Mouse (Mus musculus): ENCODE measurements around the gene Zfp654. TPM values are rescaled to one million over a fixed set of nuclear protein-coding genes. Genes with fewer than 3 reads are reported as not detected.
A peak's percentile ranks its signal among the peaks of the same experiment; 100 is the strongest.

The Zfp654 gene
- polyA plus RNA-seq, 1 experiment: 1.3 TPM

DNA sequence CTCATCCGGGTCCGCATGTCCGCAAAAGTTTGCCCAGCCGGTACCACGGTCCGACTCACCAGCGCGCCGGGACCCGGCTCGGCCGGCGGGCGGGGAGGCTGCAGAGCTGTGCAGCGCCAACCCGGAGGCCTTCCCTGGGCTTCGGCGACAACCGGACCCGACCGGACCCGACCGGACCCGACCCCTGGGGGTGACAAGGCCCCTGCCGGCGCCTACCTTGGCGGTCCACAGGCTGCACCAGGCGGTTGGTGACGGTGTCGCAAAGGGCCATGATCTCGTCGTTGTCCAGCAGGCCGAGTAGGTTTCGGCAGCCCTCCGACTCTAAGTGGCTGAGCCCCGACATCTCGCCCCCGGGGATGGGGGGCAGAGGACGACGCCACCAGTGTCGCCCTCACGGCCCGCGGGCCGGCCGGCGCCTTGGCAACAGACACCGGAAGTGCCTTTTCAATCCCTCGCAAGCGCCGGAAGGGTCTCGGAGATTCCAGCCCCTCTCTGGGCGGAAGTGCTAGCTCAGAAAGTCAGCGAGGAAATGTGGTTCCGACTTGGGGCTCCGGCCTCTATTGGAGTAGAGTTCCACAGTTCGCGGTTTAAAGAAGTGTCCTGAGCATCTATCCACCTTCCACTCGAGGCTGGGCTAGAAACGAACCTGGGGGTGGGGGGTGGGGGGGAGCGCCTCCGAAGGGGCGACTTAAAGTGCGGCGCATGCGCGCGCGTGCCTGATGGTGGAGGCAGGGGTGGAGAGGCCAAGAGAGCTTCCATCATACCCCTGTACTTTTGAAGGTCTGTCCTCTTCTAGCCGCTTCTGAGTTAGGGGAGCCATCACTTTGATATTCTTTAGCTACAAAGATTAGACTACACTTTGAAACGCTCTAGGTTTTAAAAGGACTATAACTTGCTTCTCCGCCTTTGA lies 80.7 kb downstream of the Zfp654 start, which contains the start of gene 4930453N24Rik:
4930453N24Rik (minus strand) TSS at position 641 of the 910 bp plus-strand sequence.
- TF ChIP-seq CTCF (conservative IDR thresholded peaks at IDR 0.05; ENCODE audit: insufficient read depth, insufficient read length, low read depth, low read length) (no peak), POLR2A (IDR thresholded peaks at IDR 0.05; ENCODE audit: low read depth, low read length) (peak; percentile 26)
- peak; percentile 92 for DNase-seq
- H3K36me3 ChIP-seq (ENCODE audit: control insufficient read depth, insufficient read depth, low read length): peaks cover 2% of the 10 kb centered on the region
- H3K4me1 ChIP-seq (ENCODE audit: control insufficient read depth, insufficient read depth, low read length): no peaks in the 10 kb centered on the region
- WGBS: 3% methylated on average over 72 of the region's 72 CpGs
- H3K27ac ChIP-seq (ENCODE audit: insufficient read depth, low read depth, low read length): peak within 1 kb of the TSS; percentile 81
- H3K4me3 ChIP-seq (ENCODE audit: insufficient read depth, low read depth, low read length): peak within 1 kb of the TSS; percentile 87
- no peaks in the 10 kb centered on the region for H3K27me3 ChIP-seq (replicated peaks; ENCODE audit: control insufficient read depth, insufficient read depth, low read length)

DNA sequence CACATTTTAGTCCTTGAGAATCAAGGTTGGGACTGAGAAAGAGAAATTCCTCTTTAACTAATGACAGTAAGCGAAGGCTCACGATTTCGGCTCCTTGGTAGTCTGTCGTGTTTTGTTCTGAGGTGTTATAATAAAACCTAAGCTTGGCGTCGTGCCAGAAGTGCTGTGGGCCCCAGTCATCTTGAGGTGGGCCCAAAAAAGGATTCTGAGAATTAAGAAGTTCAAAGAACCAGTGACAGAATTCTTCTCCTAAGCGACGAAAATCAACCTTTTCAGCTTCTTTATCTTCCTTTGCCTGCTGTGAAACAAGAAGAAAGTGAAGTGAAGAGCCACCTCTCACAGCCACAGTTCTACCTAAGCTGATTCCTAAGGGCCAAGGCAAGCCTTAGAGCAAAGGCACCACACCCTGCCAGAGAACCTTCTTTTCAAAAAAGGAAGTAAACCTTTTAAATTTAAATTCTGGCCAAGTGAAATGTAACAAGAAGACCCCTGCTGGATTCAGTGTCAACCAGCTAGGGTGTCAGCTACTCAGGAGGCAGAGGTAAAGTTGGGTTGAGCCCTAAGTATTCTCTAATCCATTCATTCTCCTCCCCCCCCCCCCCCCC lies 84.7 kb downstream of the Zfp654 start:
- TF ChIP-seq POLR2A (IDR thresholded peaks at IDR 0.05; ENCODE audit: low read depth, low read length) (no peak), CTCF (conservative IDR thresholded peaks at IDR 0.05; ENCODE audit: insufficient read depth, insufficient read length, low read depth, low read length) (no peak)
- no peak for DNase-seq
- WGBS: 90% methylated on average over 8 of the region's 8 CpGs
- H3K27me3 ChIP-seq (replicated peaks; ENCODE audit: control insufficient read depth, insufficient read depth, low read length): no peaks in the 10 kb centered on the region
- H3K36me3 ChIP-seq (ENCODE audit: control insufficient read depth, insufficient read depth, low read length): peaks cover 4% of the 10 kb centered on the region
- H3K27ac ChIP-seq (ENCODE audit: insufficient read depth, low read depth, low read length): no peak overlapping the region
- no peak overlapping the region for H3K4me3 ChIP-seq (ENCODE audit: insufficient read depth, low read depth, low read length)
- no peaks in the 10 kb centered on the region for H3K4me1 ChIP-seq (ENCODE audit: control insufficient read depth, insufficient read depth, low read length)

DNA sequence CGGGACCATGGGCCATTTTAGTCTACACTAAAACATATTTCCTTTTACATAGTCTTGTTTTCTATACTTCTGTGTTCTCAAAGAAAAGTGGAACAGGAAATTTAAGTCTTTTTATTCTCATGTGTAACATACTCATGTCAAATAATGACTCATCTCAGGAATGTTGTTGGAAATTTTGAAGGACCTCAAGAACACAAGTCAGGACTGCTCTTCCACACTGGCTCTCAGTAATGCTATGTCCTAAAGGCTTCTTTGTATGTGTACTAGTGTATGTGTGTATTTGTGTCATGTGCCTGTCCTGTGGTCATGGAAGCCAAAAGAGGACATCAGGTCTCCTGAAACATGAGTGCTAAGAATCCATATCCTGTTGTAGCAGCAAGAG lies 92.2 kb downstream of the Zfp654 start:
- no peak overlapping the region for H3K4me3 ChIP-seq (ENCODE audit: insufficient read depth, low read depth, low read length)
- WGBS: 79% methylated on average over 1 of the region's 1 CpGs

GRCm38 (mm10) chr16:64758561-64759244 lies 92.7 kb downstream of the Zfp654 start:
- TF ChIP-seq POLR2A (IDR thresholded peaks at IDR 0.05; ENCODE audit: low read depth, low read length): no peak
- no peak for TF ChIP-seq CTCF (conservative IDR thresholded peaks at IDR 0.05; ENCODE audit: insufficient read depth, insufficient read length, low read depth, low read length)
- H3K27ac ChIP-seq (ENCODE audit: insufficient read depth, low read depth, low read length): no peak overlapping the region
- no peak overlapping the region for H3K4me3 ChIP-seq (ENCODE audit: insufficient read depth, low read depth, low read length)
- WGBS: 46% methylated on average over 6 of the region's 6 CpGs
- DNase-seq: no peak
- H3K36me3 ChIP-seq (ENCODE audit: control insufficient read depth, insufficient read depth, low read length): peaks cover 2% of the 10 kb centered on the region
- H3K27me3 ChIP-seq (replicated peaks; ENCODE audit: control insufficient read depth, insufficient read depth, low read length): no peaks in the 10 kb centered on the region
- no peaks in the 10 kb centered on the region for H3K4me1 ChIP-seq (ENCODE audit: control insufficient read depth, insufficient read depth, low read length)

More for the DNA sequence above, 92.2 kb downstream of the Zfp654 start:
- TF ChIP-seq CTCF (conservative IDR thresholded peaks at IDR 0.05; ENCODE audit: insufficient read depth, insufficient read length, low read depth, low read length): no peak
- H3K36me3 ChIP-seq (ENCODE audit: control insufficient read depth, insufficient read depth, low read length): peaks cover 2% of the 10 kb centered on the region
- no peaks in the 10 kb centered on the region for H3K27me3 ChIP-seq (replicated peaks; ENCODE audit: control insufficient read depth, insufficient read depth, low read length)
- H3K4me1 ChIP-seq (ENCODE audit: control insufficient read depth, insufficient read depth, low read length): no peaks in the 10 kb centered on the region
- DNase-seq: no peak
- H3K27ac ChIP-seq (ENCODE audit: insufficient read depth, low read depth, low read length): no peak overlapping the region

- DNase-seq: no peak
- Histone ChIP-seq H3K36me3 (ENCODE audit: control insufficient read depth, insufficient read depth, low read length) (no peaks in the 10 kb centered on the region; the same call in 1 of the 2 replicates), H3K27me3 (replicated peaks; ENCODE audit: control insufficient read depth, insufficient read depth, low read length) (no peaks in the 10 kb centered on the region), H3K27ac (ENCODE audit: insufficient read depth, low read depth, low read length) (no peak overlapping the region), H3K4me3 (ENCODE audit: insufficient read depth, low read depth, low read length) (no peak overlapping the region), H3K4me1 (ENCODE audit: control insufficient read depth, insufficient read depth, low read length) (no peaks in the 10 kb centered on the region)
- WGBS: 51% methylated on average over 7 of the region's 7 CpGs
- TF ChIP-seq CTCF (conservative IDR thresholded peaks at IDR 0.05; ENCODE audit: insufficient read depth, insufficient read length, low read depth, low read length) (no peak), POLR2A (IDR thresholded peaks at IDR 0.05; ENCODE audit: low read depth, low read length) (no peak)
Observed at GRCm38 (mm10) chr16:64757666-64758400, 93.6 kb downstream of the Zfp654 start.

GRCm38 (mm10) chr16:64756321-64756720 lies 95.1 kb downstream of the Zfp654 start:
- no peak overlapping the region for H3K27ac ChIP-seq (ENCODE audit: insufficient read depth, low read depth, low read length)
- no peaks in the 10 kb centered on the region for H3K36me3 ChIP-seq (ENCODE audit: control insufficient read depth, insufficient read depth, low read length)
- no peaks in the 10 kb centered on the region for H3K4me1 ChIP-seq (ENCODE audit: control insufficient read depth, insufficient read depth, low read length)
- no peak overlapping the region for H3K4me3 ChIP-seq (ENCODE audit: insufficient read depth, low read depth, low read length)
- H3K27me3 ChIP-seq (replicated peaks; ENCODE audit: control insufficient read depth, insufficient read depth, low read length): no peaks in the 10 kb centered on the region
- no peak for DNase-seq
- TF ChIP-seq CTCF (conservative IDR thresholded peaks at IDR 0.05; ENCODE audit: insufficient read depth, insufficient read length, low read depth, low read length) (no peak), POLR2A (IDR thresholded peaks at IDR 0.05; ENCODE audit: low read depth, low read length) (no peak)
- 69% methylated on average over 6 of the region's 6 CpGs for WGBS
